Mouse (Mus musculus): ENCODE data around the gene Appl2.

DNA sequence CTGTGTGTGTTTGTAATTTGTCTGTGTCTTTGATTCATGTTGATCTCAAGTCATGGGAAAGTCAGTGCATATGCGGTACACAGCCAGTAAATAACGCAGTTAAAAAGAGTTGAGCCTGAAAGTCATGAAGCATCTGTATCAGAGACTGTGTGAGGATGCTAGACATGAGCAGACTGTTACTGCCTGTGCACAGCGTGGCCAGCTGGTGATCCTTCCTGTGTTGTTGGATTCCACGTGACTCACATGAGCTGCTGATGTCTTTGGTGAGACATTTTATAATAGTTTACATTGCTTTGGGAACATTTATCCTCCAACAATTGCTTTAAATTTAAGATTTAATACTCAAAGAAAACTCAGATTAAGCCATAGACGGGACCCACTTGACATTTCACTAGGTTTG, 54.0 kb downstream of the Appl2 start:
- TF ChIP-seq MYOD1 (IDR thresholded peaks at IDR 0.05; ENCODE audit: control insufficient read depth, insufficient read length, low read depth) (no peak), CTCF (IDR thresholded peaks at IDR 0.05; ENCODE audit: control insufficient read depth, insufficient read depth, insufficient read length) (no peak), USF1 (IDR thresholded peaks at IDR 0.05; ENCODE audit: low read depth) (no peak), MAX (IDR thresholded peaks at IDR 0.05) (no peak), CEBPB (IDR thresholded peaks at IDR 0.05; ENCODE audit: low read depth) (no peak), MYOG (IDR thresholded peaks at IDR 0.05; ENCODE audit: control insufficient read depth, extremely low read depth, insufficient read length) (no peak)

Data from C2C12 (cell line).